Mouse (Mus musculus): Measurements from ENCODE around the gene Ngb. TPM values are rescaled to one million over a fixed set of nuclear protein-coding genes. Genes with fewer than 3 reads are reported as not detected.

Gene Ngb
- polyA plus RNA-seq (2015; fragmentation: Nextera tagmentation; extraction: Ambion mirVana) = 1.1 and 1.2 TPM in 2 replicates

DNA sequence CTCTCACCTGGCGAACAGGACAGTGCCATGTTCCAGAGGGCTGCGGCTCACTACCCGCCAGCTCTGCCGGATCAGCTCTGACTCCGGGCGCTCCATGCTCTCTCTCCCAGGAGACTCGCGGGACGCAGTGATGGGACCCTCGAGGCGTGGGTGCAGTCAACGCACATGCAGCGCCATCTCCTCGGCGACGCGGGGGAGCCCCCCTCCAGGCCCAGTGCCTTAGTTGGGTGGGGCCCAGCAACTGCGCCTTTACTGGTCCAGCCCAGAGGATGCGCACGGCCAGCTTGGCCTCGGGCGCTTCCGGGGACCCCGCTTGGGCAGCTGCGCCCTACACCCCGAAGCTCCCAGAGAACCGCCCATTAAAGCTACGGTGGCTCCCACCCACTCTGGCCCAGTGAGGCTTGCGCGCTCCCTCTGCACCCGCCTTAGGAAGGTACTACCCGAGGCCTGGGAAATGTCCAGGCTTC lies at the start of gene Ngb:
TSS of gene Ngb (minus strand) at position 375 of the 467 bp plus-strand sequence.
- ATAC-seq = peak; percentile 55; the same call in 1 of the 2 replicates
- H3K9ac ChIP-seq = no peak within 1 kb of the TSS
- 3% methylated on average over 32 of the region's 32 CpGs for WGBS
- H3K27ac ChIP-seq = no peak within 1 kb of the TSS
- peaks cover 29% of the 10 kb centered on the region for H3K27me3 ChIP-seq (replicated peaks)
- H3K4me2 ChIP-seq (replicated peaks) = peak within 1 kb of the TSS; percentile 63
- H3K4me1 ChIP-seq (replicated peaks) = peaks cover 8% of the 10 kb centered on the region; the same call in 1 of the 2 replicates
- no peaks in the 10 kb centered on the region for H3K36me3 ChIP-seq
- peak within 1 kb of the TSS; percentile 26; the same call in 1 of the 2 replicates for H3K4me3 ChIP-seq (replicated peaks)
- H3K9me3 ChIP-seq = no peaks in the 10 kb centered on the region

DNA sequence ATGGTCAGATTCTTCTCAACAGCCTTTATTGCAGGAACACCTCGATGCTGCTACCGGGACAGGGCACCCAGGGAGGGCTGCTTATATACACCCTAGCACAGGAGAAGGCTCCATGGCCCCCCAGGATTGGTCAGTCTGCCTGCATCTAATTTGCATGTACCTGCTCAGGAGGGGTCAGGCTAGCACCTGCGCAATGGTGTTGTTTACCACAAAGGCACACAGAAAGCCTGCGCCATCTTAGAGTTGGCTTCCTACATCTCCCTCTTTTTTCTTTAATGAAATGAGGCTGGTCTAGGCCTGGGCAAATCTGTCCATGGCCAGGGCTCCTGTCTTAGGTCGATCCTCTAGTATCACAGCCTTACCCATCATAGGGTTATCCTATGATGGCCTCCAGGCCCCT lies 47.1 kb upstream of the Ngb start:
- Histone ChIP-seq H3K27me3 (replicated peaks) (no peaks in the 10 kb centered on the region), H3K4me3 (replicated peaks) (no peak overlapping the region), H3K36me3 (0 out of 2 replicates have a peak, but pooled peaks cover 4% of the 10 kb centered on the region), H3K4me1 (replicated peaks) (peaks cover 6% of the 10 kb centered on the region), H3K27ac (no peak overlapping the region), H3K9me3 (no peaks in the 10 kb centered on the region), H3K4me2 (replicated peaks) (no peak overlapping the region), H3K9ac (no peak overlapping the region)
- no peak for ATAC-seq
- WGBS = 96% methylated on average over 5 of the region's 5 CpGs

DNA sequence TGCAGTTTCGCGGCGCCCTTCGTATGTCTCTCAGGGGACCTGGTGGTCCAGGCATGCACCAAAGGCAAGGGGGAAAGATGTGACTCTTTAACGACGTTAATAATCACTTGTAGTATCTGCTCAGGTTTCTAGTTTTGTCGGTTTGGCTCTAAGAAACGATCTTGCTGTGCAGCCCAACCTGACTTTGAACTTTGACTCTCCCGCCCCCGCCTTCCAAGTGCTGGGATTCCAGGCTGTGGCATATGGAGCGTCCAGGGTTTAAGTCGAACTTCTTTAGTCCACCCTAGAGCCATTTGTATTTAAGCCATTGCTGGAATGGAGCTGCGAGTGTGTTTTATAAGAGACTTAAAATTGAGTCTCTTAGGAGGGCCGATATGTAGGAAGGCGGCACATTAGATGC lies 45.8 kb upstream of the Ngb start:
- Histone ChIP-seq H3K4me2 (replicated peaks) (peak overlapping the region; percentile 77), H3K27ac (peak overlapping the region; percentile 97), H3K4me1 (replicated peaks) (peaks cover 6% of the 10 kb centered on the region), H3K9ac (peak overlapping the region; percentile 83), H3K27me3 (replicated peaks) (no peaks in the 10 kb centered on the region), H3K9me3 (no peaks in the 10 kb centered on the region), H3K36me3 (0 out of 2 replicates have a peak, but pooled peaks cover 4% of the 10 kb centered on the region), H3K4me3 (replicated peaks) (peak overlapping the region; percentile 98)
- peak; percentile 16; the same call in 1 of the 2 replicates for ATAC-seq
- WGBS = 15% methylated on average over 15 of the region's 15 CpGs

DNA sequence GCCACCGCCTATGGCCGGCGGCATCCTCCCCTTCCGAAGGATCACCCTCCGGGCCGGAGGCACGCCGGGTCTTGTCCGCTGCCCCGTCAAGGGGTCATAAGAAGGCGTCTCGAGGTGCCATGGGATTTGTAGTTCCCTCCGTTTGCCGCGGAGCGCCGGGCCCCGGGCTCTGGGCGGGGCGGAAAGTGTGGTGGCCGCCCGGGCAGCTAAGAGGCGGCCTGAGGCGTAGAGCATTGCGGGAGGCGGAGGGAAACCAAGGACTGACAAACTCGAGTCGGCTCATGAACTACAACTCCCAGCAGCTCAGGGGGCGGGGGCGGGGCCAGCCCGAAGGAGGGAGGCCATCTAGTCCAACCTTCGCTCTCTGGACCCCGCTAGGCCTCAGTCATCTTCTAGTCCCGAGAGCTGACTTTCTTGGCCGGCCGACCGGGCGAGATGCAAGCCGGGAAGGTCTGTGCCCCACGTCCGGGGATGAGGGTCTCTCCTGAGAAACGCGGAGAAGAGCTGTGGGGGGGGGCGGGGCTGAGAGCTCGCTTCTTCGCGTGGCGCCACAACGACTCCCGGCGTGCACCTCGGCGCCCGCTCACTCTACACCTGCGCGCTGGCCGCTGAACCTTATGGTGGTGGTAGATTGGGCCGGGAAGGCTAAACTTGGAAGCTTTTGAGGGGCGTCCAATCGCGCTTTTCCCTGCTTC lies 45.2 kb upstream of the Ngb start, which contains the start of gene Pomt2:
TSS of gene Pomt2 (minus strand) at position 574 of the 695 bp plus-strand sequence.
- peak within 1 kb of the TSS; percentile 77 for H3K4me2 ChIP-seq (replicated peaks)

DNA sequence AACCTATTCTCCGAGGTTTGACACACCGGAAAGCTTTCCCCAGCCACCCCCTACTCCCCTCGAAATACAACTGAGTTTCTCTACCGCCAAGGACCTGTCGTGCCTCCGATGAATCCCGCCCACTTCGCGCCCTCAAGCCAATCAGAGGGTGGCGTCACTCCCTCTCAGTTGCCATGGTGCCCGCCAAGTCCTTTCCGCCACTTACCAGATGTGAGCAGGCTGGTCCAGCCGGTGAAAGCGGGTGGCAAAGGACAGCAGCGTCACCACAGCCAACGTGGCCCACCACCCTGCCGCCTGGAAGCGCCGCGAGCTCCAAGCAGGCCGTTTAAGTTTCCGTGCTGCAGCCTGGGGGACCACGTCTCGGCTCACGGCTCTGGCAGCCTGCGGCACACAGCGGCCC lies 44.6 kb upstream of the Ngb start, which contains the start of gene Gstz1:
TSS of gene Gstz1 (plus strand) at position 200 of the 400 bp plus-strand sequence.
- Histone ChIP-seq H3K9me3 (no peaks in the 10 kb centered on the region), H3K4me3 (replicated peaks) (peak within 1 kb of the TSS; percentile 98), H3K9ac (peak within 1 kb of the TSS; percentile 83), H3K4me2 (replicated peaks) (peak within 1 kb of the TSS; percentile 77), H3K27me3 (replicated peaks) (no peaks in the 10 kb centered on the region), H3K27ac (peak within 1 kb of the TSS; percentile 97), H3K36me3 (0 out of 2 replicates have a peak, but pooled peaks cover 4% of the 10 kb centered on the region), H3K4me1 (replicated peaks) (peaks cover 6% of the 10 kb centered on the region)
- peak; percentile 88 for ATAC-seq
- WGBS = under 1% methylated on average over 27 of the region's 27 CpGs

More for the DNA sequence above, 45.2 kb upstream of the Ngb start, which contains the start of gene Pomt2:
- WGBS = 0% methylated on average over 61 of the region's 61 CpGs
- H3K27me3 ChIP-seq (replicated peaks) = no peaks in the 10 kb centered on the region
- peaks cover 6% of the 10 kb centered on the region for H3K4me1 ChIP-seq (replicated peaks)
- H3K27ac ChIP-seq = peak within 1 kb of the TSS; percentile 97
- no peaks in the 10 kb centered on the region for H3K9me3 ChIP-seq
- H3K36me3 ChIP-seq = 0 out of 2 replicates have a peak, but pooled peaks cover 4% of the 10 kb centered on the region
- peak; percentile 98 for ATAC-seq
- peak within 1 kb of the TSS; percentile 98 for H3K4me3 ChIP-seq (replicated peaks)
- peak within 1 kb of the TSS; percentile 83 for H3K9ac ChIP-seq

DNA sequence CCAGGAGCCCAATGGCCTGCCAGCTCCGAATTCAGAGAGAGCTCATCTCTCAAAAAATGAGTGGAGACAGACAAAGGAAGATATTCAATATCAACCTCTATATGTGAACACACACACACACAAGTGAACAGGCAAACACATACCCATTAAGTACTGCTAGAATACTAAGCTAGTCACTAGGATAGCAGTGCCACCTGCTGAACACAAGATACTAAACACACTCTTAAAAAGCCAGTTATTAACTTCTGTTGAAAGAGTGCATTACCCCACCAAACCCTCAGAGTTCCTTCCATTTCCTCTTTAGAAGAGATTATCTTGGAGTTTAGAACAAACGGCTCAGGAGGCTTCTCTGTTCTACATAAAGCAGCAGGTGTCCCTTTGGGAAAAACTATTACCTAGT lies 39.8 kb upstream of the Ngb start:
- Histone ChIP-seq H3K4me1 (replicated peaks) (peaks cover 6% of the 10 kb centered on the region), H3K4me3 (replicated peaks) (no peak overlapping the region), H3K4me2 (replicated peaks) (no peak overlapping the region), H3K27ac (no peak overlapping the region), H3K27me3 (replicated peaks) (no peaks in the 10 kb centered on the region), H3K36me3 (no peaks in the 10 kb centered on the region), H3K9me3 (no peaks in the 10 kb centered on the region), H3K9ac (no peak overlapping the region)
- no peak for ATAC-seq
- 72% methylated on average over 2 of the region's 2 CpGs for WGBS

DNA sequence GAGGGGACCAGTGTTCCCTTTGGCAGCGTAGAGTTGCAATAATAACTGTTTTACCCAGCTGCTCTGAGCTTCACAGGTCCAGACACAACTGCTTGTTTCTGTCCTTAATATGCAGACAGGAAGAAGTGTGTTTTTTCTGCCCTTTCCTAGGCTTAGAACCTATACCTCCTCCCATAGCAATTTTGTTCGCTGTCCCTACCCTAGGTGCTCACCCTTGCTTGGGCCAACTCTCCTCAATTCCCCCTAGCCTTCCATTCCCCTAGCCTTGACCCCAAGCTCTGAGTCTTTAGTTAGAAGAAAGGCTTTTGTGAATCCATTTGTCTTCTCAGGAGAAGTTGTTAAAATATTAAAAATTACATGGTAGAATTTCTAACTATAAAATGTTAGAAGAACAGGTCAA lies 36.4 kb upstream of the Ngb start:
- H3K4me3 ChIP-seq (replicated peaks) = no peak overlapping the region
- no peaks in the 10 kb centered on the region for H3K27me3 ChIP-seq (replicated peaks)
- H3K27ac ChIP-seq = no peak overlapping the region
- no peaks in the 10 kb centered on the region for H3K4me1 ChIP-seq (replicated peaks)
- no peaks in the 10 kb centered on the region for H3K9me3 ChIP-seq
- no peak overlapping the region for H3K4me2 ChIP-seq (replicated peaks)
- no peak for ATAC-seq
- H3K36me3 ChIP-seq = no peaks in the 10 kb centered on the region
- H3K9ac ChIP-seq = no peak overlapping the region
- 85% methylated on average over 2 of the region's 2 CpGs for WGBS

DNA sequence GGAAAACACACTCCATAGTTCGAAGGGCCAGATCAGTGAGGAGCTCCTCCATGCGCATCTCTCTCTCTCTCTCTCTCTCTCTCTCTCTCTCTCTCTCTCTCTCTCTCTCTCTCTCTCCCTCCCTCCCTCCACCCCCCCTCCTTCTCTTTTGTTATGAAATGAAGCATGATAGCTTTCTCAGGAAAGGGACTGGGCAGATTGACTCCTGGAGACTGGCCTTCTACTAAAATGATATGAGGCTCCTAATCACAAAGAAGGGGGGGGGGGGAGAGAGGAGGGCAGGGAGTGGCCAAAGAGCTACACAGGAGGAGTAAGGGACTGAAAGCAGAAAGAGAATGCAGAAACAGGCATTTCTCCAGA lies 36.0 kb upstream of the Ngb start:
- H3K36me3 ChIP-seq = no peaks in the 10 kb centered on the region
- H3K27ac ChIP-seq = no peak overlapping the region
- H3K4me3 ChIP-seq (replicated peaks) = no peak overlapping the region
- H3K9me3 ChIP-seq = no peaks in the 10 kb centered on the region
- 88% methylated on average over 2 of the region's 2 CpGs for whole genome bisulfite sequencing
- no peak overlapping the region for H3K9ac ChIP-seq
- H3K4me2 ChIP-seq (replicated peaks) = no peak overlapping the region
- H3K27me3 ChIP-seq (replicated peaks) = no peaks in the 10 kb centered on the region
- H3K4me1 ChIP-seq (replicated peaks) = no peaks in the 10 kb centered on the region
- ATAC-seq = no peak

DNA sequence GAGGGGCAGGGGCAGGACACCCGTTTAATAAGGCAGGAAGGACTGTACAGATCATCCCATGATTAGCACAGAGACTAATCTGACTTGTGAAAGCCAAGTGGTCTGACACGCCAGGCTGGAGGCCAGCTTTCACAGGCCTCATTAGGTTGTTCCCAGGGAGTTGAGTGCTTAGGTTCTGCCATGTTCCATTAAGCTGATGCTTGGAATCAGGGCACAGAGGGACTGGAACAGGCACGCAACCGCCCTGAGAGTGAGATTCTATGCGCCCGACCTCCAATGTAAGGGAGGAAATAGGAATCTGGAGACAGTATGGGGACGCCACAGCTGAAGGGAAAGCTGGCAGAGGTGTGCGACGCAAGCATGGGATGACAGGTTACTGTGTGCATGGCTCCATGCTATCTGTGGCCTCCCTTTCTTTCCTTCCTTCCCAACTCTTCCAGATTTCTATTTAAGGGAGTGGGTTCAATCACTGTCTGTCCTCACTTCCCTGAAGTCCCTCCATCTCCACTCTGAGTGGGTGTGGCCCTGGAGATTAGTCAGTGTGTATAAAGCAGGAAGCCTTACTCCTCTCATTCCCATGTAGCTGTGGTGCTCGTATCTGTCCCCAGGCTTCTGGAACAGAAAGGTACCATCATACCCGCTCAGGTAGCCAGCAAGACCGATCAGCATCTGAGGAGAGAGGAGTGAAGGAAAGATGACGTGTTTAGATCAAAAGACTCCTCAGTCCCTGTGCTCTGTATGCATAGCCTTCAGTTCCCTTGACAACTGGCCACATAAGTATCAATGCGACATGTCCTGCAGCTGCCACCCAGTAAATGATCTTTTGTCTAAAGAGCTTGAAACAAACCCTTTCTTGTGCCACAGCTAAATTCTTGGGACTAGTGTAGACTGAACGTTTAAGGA lies 35.4 kb upstream of the Ngb start:
- H3K27me3 ChIP-seq (replicated peaks) = no peaks in the 10 kb centered on the region
- H3K9ac ChIP-seq = no peak overlapping the region
- H3K4me1 ChIP-seq (replicated peaks) = no peaks in the 10 kb centered on the region
- WGBS = 89% methylated on average over 15 of the region's 15 CpGs
- no peak for ATAC-seq
- no peak overlapping the region for H3K27ac ChIP-seq
- H3K4me3 ChIP-seq (replicated peaks) = no peak overlapping the region
- H3K36me3 ChIP-seq = no peaks in the 10 kb centered on the region
- H3K9me3 ChIP-seq = no peaks in the 10 kb centered on the region
- no peak overlapping the region for H3K4me2 ChIP-seq (replicated peaks)

DNA sequence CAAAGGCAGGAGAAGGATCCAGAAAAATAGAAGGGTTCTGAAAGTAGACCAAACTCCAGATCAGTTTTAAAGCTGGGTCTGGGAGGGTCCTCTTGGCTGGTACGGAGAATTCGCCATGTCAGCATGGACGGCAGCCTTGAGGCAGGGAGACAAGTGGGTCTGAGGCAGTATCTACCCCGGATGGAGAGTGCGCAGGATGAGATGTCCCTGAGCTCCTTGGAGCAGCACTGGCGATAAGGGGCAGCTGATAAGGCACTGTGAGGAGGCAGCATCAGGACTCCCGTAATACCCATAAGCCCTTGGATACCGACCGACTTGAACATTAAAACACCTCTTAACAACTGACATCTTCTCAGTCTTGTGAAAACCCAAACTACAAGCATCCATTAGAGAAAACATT lies 30.4 kb upstream of the Ngb start:
- Histone ChIP-seq H3K9ac (no peak overlapping the region), H3K9me3 (no peaks in the 10 kb centered on the region), H3K36me3 (no peaks in the 10 kb centered on the region), H3K27me3 (replicated peaks) (no peaks in the 10 kb centered on the region), H3K4me1 (replicated peaks) (no peaks in the 10 kb centered on the region), H3K4me2 (replicated peaks) (no peak overlapping the region), H3K4me3 (replicated peaks) (no peak overlapping the region), H3K27ac (no peak overlapping the region)
- ATAC-seq = no peak
- 91% methylated on average over 9 of the region's 9 CpGs for WGBS

DNA sequence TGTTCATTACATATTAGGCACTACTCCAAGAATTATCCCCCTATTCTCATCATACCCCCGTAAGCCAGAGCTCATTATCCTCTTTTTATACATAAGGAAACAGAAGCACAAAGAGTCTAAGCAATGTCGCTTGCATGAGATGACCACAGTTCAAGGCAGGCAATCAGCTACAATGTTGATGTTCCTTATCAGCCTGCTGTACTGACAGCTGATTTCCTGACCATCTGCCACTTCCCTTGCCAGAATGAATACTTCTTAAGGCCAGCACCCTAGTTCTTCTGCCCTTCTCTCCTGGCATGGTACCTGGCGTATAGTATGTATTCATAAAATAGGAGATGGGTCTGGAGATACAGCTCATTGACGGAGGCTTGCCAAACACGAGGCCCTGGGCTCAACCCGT lies 29.9 kb upstream of the Ngb start:
- Histone ChIP-seq H3K9ac (no peak overlapping the region), H3K27ac (no peak overlapping the region), H3K4me2 (replicated peaks) (no peak overlapping the region), H3K9me3 (no peaks in the 10 kb centered on the region), H3K4me1 (replicated peaks) (no peaks in the 10 kb centered on the region), H3K4me3 (replicated peaks) (no peak overlapping the region), H3K27me3 (replicated peaks) (no peaks in the 10 kb centered on the region), H3K36me3 (no peaks in the 10 kb centered on the region)
- no peak for ATAC-seq
- 92% methylated on average over 6 of the region's 6 CpGs for WGBS

DNA sequence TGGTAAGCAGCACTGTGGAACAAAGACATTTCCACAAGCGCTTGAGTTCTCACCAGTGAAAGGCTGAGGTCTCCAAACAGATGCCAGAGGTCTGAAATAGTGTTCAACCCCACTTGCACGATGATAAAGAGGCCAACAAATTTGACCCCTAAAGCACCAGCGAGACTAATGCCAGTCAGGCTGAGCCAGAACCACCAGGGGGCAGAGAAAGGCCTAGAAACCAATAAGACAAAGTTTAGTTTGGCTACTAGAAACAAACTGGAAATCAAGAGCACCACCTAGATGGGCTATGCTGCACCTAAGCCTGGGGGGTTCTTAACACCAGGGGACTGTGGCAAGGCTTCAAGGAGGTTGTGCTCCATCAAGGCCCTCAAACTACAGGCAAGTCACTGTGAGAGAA lies 29.3 kb upstream of the Ngb start:
- no peak overlapping the region for H3K9ac ChIP-seq
- H3K9me3 ChIP-seq = no peaks in the 10 kb centered on the region
- no peaks in the 10 kb centered on the region for H3K27me3 ChIP-seq (replicated peaks)
- H3K36me3 ChIP-seq = no peaks in the 10 kb centered on the region
- H3K27ac ChIP-seq = no peak overlapping the region
- H3K4me1 ChIP-seq (replicated peaks) = no peaks in the 10 kb centered on the region
- no peak overlapping the region for H3K4me2 ChIP-seq (replicated peaks)
- ATAC-seq = no peak
- whole genome bisulfite sequencing = 58% methylated on average over 3 of the region's 3 CpGs
- no peak overlapping the region for H3K4me3 ChIP-seq (replicated peaks)

Data from intestine, embryonic 15.5 days (tissue).